Mouse (Mus musculus) regulatory T cell (primary cell): ENCODE results near the gene Olfr697.
"Not testable (repeated sequence)": the region's sequence is repeated elsewhere in the genome, so short reads cannot be mapped to it uniquely, and the experiment has no call there.

Experiments
- in situ Hi-C: fragments of 300-600 bp; cut with MboI, MseI; formaldehyde crosslinking; loops from one replicate; pipeline ENCODE4 v1.15.1; 2025; ENCODE audit warnings: high pct_unique_total_duplicates

The Olfr697 gene

DNA sequence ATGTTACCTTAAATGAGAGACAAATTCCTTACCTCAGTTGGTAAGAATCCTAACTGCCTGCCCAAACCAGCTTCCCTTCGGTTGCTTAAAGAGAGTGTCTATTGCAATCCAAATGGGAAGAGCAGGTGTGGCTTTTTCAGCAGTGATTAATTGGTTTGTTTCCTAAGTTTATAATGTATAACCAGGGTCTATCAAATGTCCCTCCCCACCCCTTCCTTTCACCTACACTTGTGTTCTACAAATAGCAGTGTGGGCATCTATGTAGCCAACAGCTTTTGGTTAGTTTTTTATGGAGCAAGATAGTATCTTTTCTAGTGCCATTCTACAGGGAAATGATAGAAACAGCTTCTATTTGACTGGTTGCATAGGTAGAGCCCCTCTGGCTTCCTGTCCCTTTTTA is at the start of gene Olfr697:
Gene Olfr697, minus strand, starts transcription at position 101 of the 400 bp plus-strand sequence.
- in situ Hi-C loops: no loop called here

DNA sequence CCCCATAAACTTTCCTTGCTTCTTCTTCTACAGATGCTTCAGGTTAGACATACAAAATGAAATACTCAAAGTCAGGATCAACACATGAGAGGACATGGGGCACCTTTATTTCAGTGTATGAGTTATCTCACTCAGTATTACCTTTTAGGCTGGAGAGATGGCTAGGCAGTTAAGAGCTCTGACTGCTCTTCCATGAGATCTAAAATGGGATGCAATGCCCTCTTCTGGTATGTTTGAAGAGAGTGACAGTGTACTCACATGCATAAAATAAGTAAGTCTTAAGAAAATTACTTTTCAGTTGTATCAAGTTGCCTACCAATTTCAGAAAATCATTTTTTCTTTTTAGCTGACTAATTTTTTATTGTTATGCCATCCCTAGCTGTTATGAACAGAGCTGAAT is 46.1 kb upstream of the Olfr697 start:
- in situ Hi-C loops: no loop called here

- in situ Hi-C loops: not testable (repeated sequence)
Measured at GRCm38 (mm10) chr7:106761008-106761407, 18.8 kb upstream of the Olfr697 start.

- in situ Hi-C loops: loop anchor here (10.0 kb wide), 1 partner anchor 1434 kb away; no protein-coding TSS in a partner anchor
Measured at GRCm38 (mm10) chr7:106758800-106759199, 16.6 kb upstream of the Olfr697 start.

- in situ Hi-C loops: loop anchor here (10.0 kb wide), 1 partner anchor 1430 kb away; no protein-coding TSS in a partner anchor
Measured at GRCm38 (mm10) chr7:106755297-106755696, 13.1 kb upstream of the Olfr697 start, which contains the start of gene Olfr698. Olfr698 (minus strand) TSS chr7:106755397.

GRCm38 (mm10) chr7:106745811-106746210 is 3.6 kb upstream of the Olfr697 start:
- in situ Hi-C loops: no loop called here

DNA sequence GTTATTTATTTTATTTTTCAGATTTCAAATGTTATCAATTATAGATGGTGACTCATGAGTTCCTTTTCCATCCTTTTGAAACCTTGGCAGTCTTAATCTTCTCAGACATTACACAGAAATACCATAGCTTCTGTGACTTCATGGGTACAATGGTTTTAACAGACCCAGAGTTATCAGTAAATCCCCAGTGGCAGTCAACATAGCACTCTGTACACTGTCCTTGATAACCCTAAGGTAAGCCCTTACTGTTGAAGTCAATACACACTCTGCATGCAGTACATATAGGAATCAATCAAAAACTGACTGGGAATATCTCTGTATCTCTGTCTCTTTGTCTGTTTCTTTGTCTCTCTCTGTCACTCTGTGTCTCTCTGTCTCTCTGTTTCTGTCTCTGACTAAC is 5.2 kb downstream of the Olfr697 start:
- in situ Hi-C loops: no loop called here

GRCm38 (mm10) chr7:106733717-106734116 is 8.5 kb downstream of the Olfr697 start:
- in situ Hi-C loops: no loop called here

GRCm38 (mm10) chr7:106725654-106726053 is 16.6 kb downstream of the Olfr697 start:
- in situ Hi-C loops: not testable (repeated sequence)

DNA sequence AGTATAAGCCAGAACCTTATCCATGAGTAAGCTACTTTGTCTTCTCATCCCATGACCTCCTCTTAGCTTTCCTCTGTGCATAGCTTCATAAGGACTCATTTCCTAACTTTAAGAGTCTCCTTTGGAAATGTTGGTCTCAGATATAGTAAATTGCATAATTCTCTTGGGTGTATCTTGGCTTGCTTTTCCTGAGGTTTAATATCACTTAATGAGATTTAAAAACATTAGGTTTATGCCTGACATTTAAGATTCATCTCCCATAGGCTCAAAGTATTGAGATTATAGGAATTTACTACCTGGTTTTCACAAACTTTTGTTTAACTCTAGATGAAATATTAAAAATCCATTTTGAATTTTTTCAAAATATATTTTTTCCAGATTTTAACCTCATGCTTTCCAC is 25.9 kb downstream of the Olfr697 start, which contains the start of gene Olfr695:
Gene Olfr695, minus strand, starts transcription at position 101 of the 400 bp plus-strand sequence.
- in situ Hi-C loops: no loop called here

GRCm38 (mm10) chr7:106711463-106711862 is 30.8 kb downstream of the Olfr697 start:
- in situ Hi-C loops: no loop called here

- in situ Hi-C loops: not testable (repeated sequence)
Measured at GRCm38 (mm10) chr7:106707705-106708104, 34.5 kb downstream of the Olfr697 start.

- in situ Hi-C loops: loop anchor here (5.0 kb wide), 1 partner anchor 105 kb away; no protein-coding TSS in a partner anchor
Measured at GRCm38 (mm10) chr7:106696891-106697290, 45.4 kb downstream of the Olfr697 start.

DNA sequence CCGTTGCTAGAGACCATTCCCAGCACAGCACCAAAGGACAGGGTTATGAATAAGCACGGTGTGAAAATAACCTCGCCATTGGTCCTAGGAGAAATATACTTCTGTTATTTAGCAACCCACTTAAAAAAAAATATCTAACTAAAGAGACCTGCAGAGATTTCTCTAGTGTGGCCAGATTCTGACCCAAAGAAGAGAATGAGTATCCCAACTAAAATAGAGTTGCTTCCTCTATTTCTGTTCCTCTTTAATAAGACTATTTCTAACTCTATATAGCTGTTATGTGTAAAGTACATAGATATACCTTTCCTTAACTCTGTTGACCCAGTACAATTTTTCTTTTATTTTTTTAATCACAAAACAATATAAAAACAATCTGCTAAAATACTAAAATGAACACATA is 49.3 kb downstream of the Olfr697 start:
- in situ Hi-C loops: no loop called here

DNA sequence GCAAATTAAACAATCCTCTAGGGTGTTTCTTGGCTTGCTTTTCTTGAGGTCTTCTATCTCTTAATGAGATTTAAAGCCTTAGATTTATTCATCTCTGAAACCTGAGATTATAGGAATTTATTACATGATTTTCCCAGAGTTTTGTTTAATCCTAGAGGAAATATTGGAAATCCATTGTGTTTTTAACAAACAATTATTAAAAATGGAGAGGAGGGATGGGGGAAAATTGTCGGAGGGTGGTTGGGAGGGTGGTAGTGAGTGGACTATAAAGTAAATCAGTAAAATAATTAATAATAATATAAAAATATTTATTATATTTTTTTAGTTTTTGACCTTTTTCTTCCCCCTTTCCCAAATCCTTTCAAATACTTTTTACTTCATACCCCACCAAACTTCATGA is 50.5 kb downstream of the Olfr697 start, which contains the start of gene Olfr694:
Gene Olfr694, minus strand, starts transcription at position 101 of the 400 bp plus-strand sequence.
- in situ Hi-C loops: no loop called here
